ENCODE assay signal across 28 mouse cellular contexts in genomic region chr6:97323951-97324350, GRCm38 (mm10).
"Had no signal": no experiment of that assay in that cellular context is flagged by ENCODE, and none has a peak within 500 bp of the region (broad histone marks: within the 10 kb centered on the region; RNA-seq: fewer than 3 reads in every experiment).

No protein-coding gene starts in this region.

- H3K9ac ChIP-seq: embryonic facial prominence, embryonic 12.5 days; embryonic facial prominence, embryonic 13.5 days; embryonic facial prominence, embryonic 15.5 days; forebrain, embryonic 12.5 days; forebrain, embryonic 13.5 days; forebrain, embryonic 15.5 days; forebrain, postnatal 0 days had no signal

- H3K27me3 ChIP-seq: embryonic facial prominence, embryonic 12.5 days; embryonic facial prominence, embryonic 13.5 days; embryonic facial prominence, embryonic 15.5 days; forebrain, embryonic 12.5 days; forebrain, embryonic 13.5 days; forebrain, embryonic 15.5 days had no signal

- H3K9me3 ChIP-seq: embryonic facial prominence, embryonic 10.5 days; embryonic facial prominence, embryonic 13.5 days; embryonic facial prominence, embryonic 15.5 days; forebrain, embryonic 10.5 days; forebrain, embryonic 12.5 days; forebrain, embryonic 13.5 days; forebrain, embryonic 15.5 days had no signal

- ATAC-seq: forebrain, embryonic 13.5 days; forebrain, embryonic 14.5 days; forebrain, embryonic 15.5 days; forebrain, embryonic 16.5 days; forebrain, postnatal 0 days had no signal

- H3K36me3 ChIP-seq: embryonic facial prominence, embryonic 12.5 days; embryonic facial prominence, embryonic 13.5 days; embryonic facial prominence, embryonic 15.5 days had no signal

- DNase-seq: cerebellum, adult 8-10 months; cerebellum, adult 9-10 months; cerebellum, adult 9-11 months; cerebellum, postnatal 10 days; cerebellum, postnatal 14 days; cerebellum, postnatal 25 days; cerebellum, postnatal 36 days; embryo, embryonic 11 days; forebrain, postnatal 0 days; gastrocnemius, adult 2 months; gastrocnemius, postnatal 10 days; gastrocnemius, postnatal 14 days; gastrocnemius, postnatal 25 days; gastrocnemius, postnatal 36 days; heart, adult 11 months; heart, adult 18-20 months; heart, adult 2 months had no signal

- H3K4me2 ChIP-seq: embryonic facial prominence, embryonic 12.5 days; embryonic facial prominence, embryonic 13.5 days; embryonic facial prominence, embryonic 15.5 days; forebrain, embryonic 12.5 days; forebrain, embryonic 13.5 days; forebrain, embryonic 15.5 days had no signal

- H3K4me1 ChIP-seq: embryonic facial prominence, embryonic 12.5 days; embryonic facial prominence, embryonic 13.5 days; forebrain, embryonic 10.5 days; forebrain, embryonic 12.5 days; forebrain, embryonic 13.5 days; forebrain, embryonic 15.5 days had no signal

- H3K4me3 ChIP-seq: embryonic facial prominence, embryonic 10.5 days; embryonic facial prominence, embryonic 12.5 days; embryonic facial prominence, embryonic 13.5 days; embryonic facial prominence, embryonic 15.5 days; erythroblast, embryonic 14.5 days; forebrain, embryonic 10.5 days; forebrain, embryonic 12.5 days; forebrain, embryonic 13.5 days; forebrain, embryonic 15.5 days; gastrocnemius, adult 2 months; heart, adult 2 months had no signal

- H3K27ac ChIP-seq: embryonic facial prominence, embryonic 10.5 days; embryonic facial prominence, embryonic 12.5 days; embryonic facial prominence, embryonic 13.5 days; embryonic facial prominence, embryonic 15.5 days; forebrain, embryonic 10.5 days; forebrain, embryonic 12.5 days; forebrain, embryonic 13.5 days; gastrocnemius, adult 2 months; heart, adult 2 months had no signal
